Mouse (Mus musculus) midbrain, embryonic 16.5 days (tissue): Measurements from ENCODE around the gene Gfra1. TPM values are rescaled to one million over a fixed set of nuclear protein-coding genes. Genes with fewer than 3 reads are reported as not detected.

Source experiments
- ATAC-seq: fragments of 200-750 bp; cut with Nextera tagmentation; 2 replicates; pipeline ENCODE4 v1.8.0; 2017; ENCODE audit warnings: moderate TSS enrichment
- H3K27ac ChIP-seq: fragments of 300-500 bp; sonication (generic); 2 replicates; pipeline ENCODE4 v1.5.1; 2014; ENCODE audit warnings: mild to moderate bottlenecking, low read length, mixed read lengths
- H3K27me3 ChIP-seq: fragments of 300-500 bp; sonication (generic); 2 replicates; pipeline ENCODE4 v1.6.1; 2014; ENCODE audit warnings: low read depth, low read length, mixed read lengths; ENCODE audit not compliant: control insufficient read depth, insufficient read depth
- H3K36me3 ChIP-seq: fragments of 300-500 bp; sonication (generic); 2 replicates; pipeline ENCODE4 v1.6.1; 2014; ENCODE audit warnings: mild to moderate bottlenecking, low read length, moderate library complexity, mixed read lengths; ENCODE audit not compliant: control insufficient read depth, insufficient read depth
- H3K4me1 ChIP-seq: fragments of 300-500 bp; sonication (generic); 2 replicates; pipeline ENCODE4 v1.6.1; 2014; ENCODE audit warnings: mild to moderate bottlenecking, low read length, mixed read lengths; ENCODE audit not compliant: control insufficient read depth, insufficient read depth
- H3K4me2 ChIP-seq: fragments of 300-500 bp; sonication (generic); 2 replicates; pipeline ENCODE4 v1.6.1; 2014; ENCODE audit warnings: mild to moderate bottlenecking, low read length, mixed read lengths
- H3K4me3 ChIP-seq: fragments of 300-500 bp; sonication (generic); 2 replicates; pipeline ENCODE4 v1.5.1; 2014; ENCODE audit warnings: low read depth, mild to moderate bottlenecking, low read length, moderate library complexity, mixed read lengths
- H3K9ac ChIP-seq: fragments of 300-500 bp; sonication (generic); 2 replicates; pipeline ENCODE4 v1.6.1; 2014; ENCODE audit warnings: low read depth, low read length, mixed read lengths
- H3K9me3 ChIP-seq: fragments of 300-500 bp; sonication (generic); replicated peaks from 2 replicates; pipeline ENCODE4 v1.6.1; 2014; ENCODE audit warnings: mild to moderate bottlenecking, low read length, mixed read lengths; ENCODE audit not compliant: control insufficient read depth, poor library complexity, severe bottlenecking
- WGBS: fragments of 180-500 bp; shearing (Covaris S2); extraction: QIAGEN DNeasy Blood & Tissue Kit; methylation state at CpG from one replicate; pipeline ENCODE4 v1.1.7; 2014; 5-methylcytosine and 5-hydroxymethylcytosine counted together
- polyA plus RNA-seq: library from polyadenylated mRNA; unstranded; fragments of >200 nt; fragmentation: Nextera tagmentation; extraction: Ambion mirVana; gene quantifications from 2 replicates; pipeline ENCODE4 v1.2.1, GENCODE M21; 2015

Gfra1 gene
- polyA plus RNA-seq, 1 experiment from 2014 or later, result 45.0 TPM

- 69% methylated on average over 4 of the region's 4 CpGs for WGBS
- Histone ChIP-seq H3K4me1 (no peaks in the 10 kb centered on the region), H3K9me3 (no peaks in the 10 kb centered on the region), H3K4me2 (no peak overlapping the region), H3K27ac (no peak overlapping the region), H3K4me3 (no peak overlapping the region), H3K27me3 (no peaks in the 10 kb centered on the region; the same call in 1 of the 2 replicates), H3K9ac (no peak overlapping the region), H3K36me3 (no peaks in the 10 kb centered on the region)
- ATAC-seq, result no peak
Observed at GRCm38 (mm10) chr19:58186558-58186957, 269.2 kb downstream of the Gfra1 start.

Other genes with a start within 250 kb of the Gfra1 start
- not detected in 2 replicates for gene Ccdc172, start 56.1 kb upstream of the Gfra1 start, polyA plus RNA-seq
- gene Pnlip, start 196.6 kb upstream of the Gfra1 start, polyA plus RNA-seq, result 0.36 TPM in 1 of 2 replicates, not detected in the other